Mouse (Mus musculus) liver, embryonic 14.5 days (tissue): ENCODE results near the gene Dock7. TPM values are rescaled to one million over a fixed set of nuclear protein-coding genes. Genes with fewer than 3 reads are reported as not detected.

Experiments
- ATAC-seq: fragments of 200-750 bp; cut with Nextera tagmentation; 2 replicates; pipeline ENCODE4 v1.8.0; 2017; ENCODE audit warnings: moderate number of reproducible peaks, mild to moderate bottlenecking, moderate library complexity; ENCODE audit not compliant: insufficient read depth
- DNase-seq, 3 experiments: peaks; one replicate each; pipeline ENCODE4 v3.0.0-alpha.2; 2012 to 2013; ENCODE audit warnings: low read depth in 3 of 3, low spot score in 3 of 3
- H3K27ac ChIP-seq: fragments of 300-500 bp; sonication (generic); 2 replicates; pipeline ENCODE4 v1.5.1; 2014; ENCODE audit warnings: moderate library complexity, mild to moderate bottlenecking, control low read depth, inconsistent platforms
- H3K27me3 ChIP-seq: fragments of 300-500 bp; sonication (generic); 2 replicates; pipeline ENCODE4 v1.6.1; 2014; ENCODE audit warnings: mild to moderate bottlenecking, low read length, moderate library complexity; ENCODE audit not compliant: control insufficient read depth, insufficient read depth
- H3K36me3 ChIP-seq: fragments of 300-500 bp; sonication (generic); replicated peaks from 2 replicates; pipeline ENCODE4 v1.6.1; 2014; ENCODE audit warnings: low read depth; ENCODE audit not compliant: control insufficient read depth, insufficient read depth
- H3K4me1 ChIP-seq, 2 experiments: fragments of 200-500 bp in 1 of 2; fragments of 300-500 bp in 1 of 2; sonication (generic) in 1 of 2; replicated peaks; 2 replicates each; pipeline ENCODE4 v1.6.1; 2012 to 2014; ENCODE audit warnings: antibody characterized with exemption in 1 of 2, inconsistent platforms in 1 of 2, low read length in 1 of 2; ENCODE audit not compliant: control insufficient read depth in 2 of 2, insufficient read depth in 2 of 2
- H3K4me2 ChIP-seq: fragments of 300-500 bp; sonication (generic); 2 replicates; pipeline ENCODE4 v1.6.1; 2014; ENCODE audit warnings: low read depth, mild to moderate bottlenecking, control low read depth, moderate library complexity
- H3K4me3 ChIP-seq, 2 experiments: fragments of 200-500 bp in 1 of 2; fragments of 300-500 bp in 1 of 2; sonication (generic) in 1 of 2; 2 replicates each; pipeline ENCODE4 v1.5.1; 2012 to 2014; ENCODE audit warnings: low read depth in 2 of 2, low read length in 2 of 2, mild to moderate bottlenecking in 2 of 2, control low read depth in 1 of 2, inconsistent platforms in 1 of 2, moderate library complexity in 1 of 2; ENCODE audit not compliant: insufficient read depth in 1 of 2
- H3K9ac ChIP-seq: fragments of 300-500 bp; sonication (generic); replicated peaks from 2 replicates; pipeline ENCODE4 v1.6.1; 2014; ENCODE audit warnings: mild to moderate bottlenecking, control low read depth, moderate library complexity
- H3K9me3 ChIP-seq: fragments of 300-500 bp; sonication (generic); 2 replicates; pipeline ENCODE4 v1.6.1; 2016; ENCODE audit warnings: low read length, mixed read lengths; ENCODE audit not compliant: control insufficient read depth
- CTCF ChIP-seq: IDR thresholded peaks from 2 replicates; pipeline ENCODE4 v1.5.1; 2016; ENCODE audit warnings: antibody characterized with exemption, low read depth, control low read depth
- EP300 ChIP-seq: IDR thresholded peaks from 2 replicates; pipeline ENCODE4 v1.6.1; 2016; ENCODE audit warnings: antibody characterized with exemption, low read depth
- WGBS: fragments of 180-500 bp; shearing (Covaris S2); extraction: QIAGEN DNeasy Blood & Tissue Kit; methylation state at CpG from one replicate; pipeline ENCODE4 v1.1.7; 2014; ENCODE audit not compliant: insufficient replicate concordance; 5-methylcytosine and 5-hydroxymethylcytosine counted together
- polyA plus RNA-seq, 2 experiments: library from polyadenylated mRNA; depleted of rRNA in 1 of 2; stranded (reverse) in 1 of 2; unstranded in 1 of 2; fragments of >200 nt; fragmentation: Nextera tagmentation in 1 of 2; extraction: Ambion mirVana in 1 of 2; gene quantifications; 2 replicates each; pipeline versions ENCODE4 v1.2.1 to v1.2.3; 2012 to 2014

Dock7 gene
- polyA plus RNA-seq, 2 experiments, result 9.0 to 15.2 TPM

- 62% methylated on average over 4 of the region's 4 CpGs for WGBS
- Histone ChIP-seq H3K36me3 (no peaks in the 10 kb centered on the region), H3K27ac (no peak overlapping the region), H3K4me2 (no peak overlapping the region), H3K27me3 (no peaks in the 10 kb centered on the region), H3K9me3 (no peaks in the 10 kb centered on the region), H3K4me3 (no peak overlapping the region), H3K9ac (no peak overlapping the region), H3K4me1 (no peaks in the 10 kb centered on the region)
- DNase-seq (no peak), ATAC-seq (no peak)
- TF ChIP-seq CTCF (no peak), EP300 (no peak)
Observed at GRCm38 (mm10) chr4:99151434-99151833, 30.7 kb upstream of the Dock7 start.

DNA sequence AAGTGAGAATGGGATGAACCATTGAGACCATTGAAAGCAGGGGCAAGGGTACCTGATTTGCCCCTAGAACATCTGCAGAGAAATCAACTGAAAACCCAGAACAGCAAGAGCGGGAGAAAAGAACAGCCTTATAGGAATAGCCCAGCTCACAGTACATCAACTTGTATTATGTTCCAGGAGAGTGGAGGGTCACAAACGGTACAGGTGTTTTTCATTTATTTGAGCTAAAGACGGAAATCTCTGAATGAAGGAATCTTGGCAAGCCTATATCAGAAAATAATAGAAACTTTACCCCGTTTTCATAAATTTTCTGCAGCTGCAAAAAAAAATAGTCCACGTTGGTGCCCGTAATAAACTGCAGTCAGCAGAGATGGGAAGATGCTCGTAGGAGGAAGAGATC is 22.6 kb upstream of the Dock7 start:
- DNase-seq, result no peak
- Histone ChIP-seq H3K9ac (no peak overlapping the region), H3K4me2 (no peak overlapping the region), H3K9me3 (no peaks in the 10 kb centered on the region), H3K4me3 (no peak overlapping the region), H3K27ac (no peak overlapping the region), H3K27me3 (no peaks in the 10 kb centered on the region), H3K4me1 (no peaks in the 10 kb centered on the region), H3K36me3 (no peaks in the 10 kb centered on the region)
- no peak for TF ChIP-seq EP300
- no peak for TF ChIP-seq CTCF
- 66% methylated on average over 7 of the region's 7 CpGs for WGBS
- ATAC-seq, result no peak

GRCm38 (mm10) chr4:99141578-99141977 is 20.9 kb upstream of the Dock7 start:
- DNase-seq, result no peak
- no peak for TF ChIP-seq CTCF
- TF ChIP-seq EP300, result no peak
- no peak for ATAC-seq
- H3K9ac ChIP-seq, result no peak overlapping the region
- H3K27ac ChIP-seq, result no peak overlapping the region
- H3K4me2 ChIP-seq, result no peak overlapping the region
- H3K36me3 ChIP-seq, result no peaks in the 10 kb centered on the region
- H3K4me3 ChIP-seq, result no peak overlapping the region
- no peaks in the 10 kb centered on the region for H3K9me3 ChIP-seq
- 58% methylated on average over 3 of the region's 3 CpGs for WGBS
- H3K4me1 ChIP-seq, result 0 out of 4 replicates have a peak, but pooled peaks cover 0 to 2% of the 10 kb centered on the region in 2 experiments
- no peaks in the 10 kb centered on the region for H3K27me3 ChIP-seq

- Histone ChIP-seq H3K27me3 (no peaks in the 10 kb centered on the region), H3K36me3 (no peaks in the 10 kb centered on the region), H3K27ac (no peak overlapping the region), H3K4me2 (no peak overlapping the region), H3K9ac (no peak overlapping the region), H3K4me3 (no peak overlapping the region), H3K4me1 (0 out of 4 replicates have a peak, but pooled peaks cover 0 to 2% of the 10 kb centered on the region in 2 experiments), H3K9me3 (no peaks in the 10 kb centered on the region)
- WGBS, result 70% methylated on average over 1 of the region's 1 CpGs
- ATAC-seq (no peak), DNase-seq (no peak)
- TF ChIP-seq CTCF (no peak), EP300 (no peak)
Observed at GRCm38 (mm10) chr4:99141171-99141570, 20.5 kb upstream of the Dock7 start.

- H3K27me3 ChIP-seq, result no peaks in the 10 kb centered on the region
- DNase-seq (no peak), ATAC-seq (peak; percentile 55)
- H3K4me1 ChIP-seq, result 0 out of 4 replicates have a peak, but pooled peaks cover 0 to 2% of the 10 kb centered on the region in 2 experiments
- no peak overlapping the region for H3K9ac ChIP-seq
- no peaks in the 10 kb centered on the region for H3K9me3 ChIP-seq
- no peaks in the 10 kb centered on the region for H3K36me3 ChIP-seq
- TF ChIP-seq EP300 (peak; percentile 33; the same call in 1 of the 2 replicates), CTCF (no peak)
- no peak overlapping the region for H3K4me2 ChIP-seq
- H3K4me3 ChIP-seq, result no peak overlapping the region
- no peak overlapping the region for H3K27ac ChIP-seq
- 49% methylated on average over 8 of the region's 8 CpGs for WGBS
Observed at GRCm38 (mm10) chr4:99137986-99138641, 17.4 kb upstream of the Dock7 start.
